Mouse (Mus musculus) embryonic facial prominence, embryonic 13.5 days (tissue): ENCODE results near the gene Gpr157. TPM values are rescaled to one million over a fixed set of nuclear protein-coding genes. Genes with fewer than 3 reads are reported as not detected.
"Not testable (repeated sequence)": the region's sequence is repeated elsewhere in the genome, so short reads cannot be mapped to it uniquely, and the experiment has no call there.

ENCODE experiments used
- ATAC-seq: fragments of 200-750 bp; cut with Nextera tagmentation; 2 replicates; pipeline ENCODE4 v1.8.0; 2017; ENCODE audit warnings: low read depth; ENCODE audit not compliant: insufficient number of reproducible peaks, insufficient read depth, low FRiP score, low TSS enrichment
- H3K27ac ChIP-seq: fragments of 300-500 bp; sonication (generic); 2 replicates; pipeline ENCODE4 v1.5.1; 2015; ENCODE audit warnings: moderate library complexity, mild to moderate bottlenecking, inconsistent platforms
- H3K27me3 ChIP-seq: fragments of 300-500 bp; sonication (generic); 2 replicates; pipeline ENCODE4 v1.6.1; 2015; ENCODE audit warnings: mild to moderate bottlenecking, inconsistent platforms
- H3K36me3 ChIP-seq: fragments of 300-500 bp; sonication (generic); 2 replicates; pipeline ENCODE4 v1.6.1; 2015; ENCODE audit warnings: mild to moderate bottlenecking, inconsistent platforms
- H3K4me1 ChIP-seq: fragments of 300-500 bp; sonication (generic); 2 replicates; pipeline ENCODE4 v1.6.1; 2015; ENCODE audit warnings: inconsistent platforms
- H3K4me2 ChIP-seq: fragments of 300-500 bp; sonication (generic); 2 replicates; pipeline ENCODE4 v1.6.1; 2015; ENCODE audit warnings: moderate library complexity, mild to moderate bottlenecking, inconsistent platforms
- H3K4me3 ChIP-seq: fragments of 300-500 bp; sonication (generic); 2 replicates; pipeline ENCODE4 v1.5.1; 2015; ENCODE audit warnings: mild to moderate bottlenecking, inconsistent platforms
- H3K9ac ChIP-seq: fragments of 300-500 bp; sonication (generic); 2 replicates; pipeline ENCODE4 v1.6.1; 2015; ENCODE audit warnings: mild to moderate bottlenecking, inconsistent platforms
- H3K9me3 ChIP-seq: fragments of 300-500 bp; sonication (generic); 2 replicates; pipeline ENCODE4 v1.6.1; 2016; ENCODE audit warnings: inconsistent platforms
- WGBS: fragments of 180-500 bp; shearing (Covaris S2); methylation state at CpG from one replicate; pipeline ENCODE4 v1.1.7; 2015; ENCODE audit warnings: mixed read lengths; 5-methylcytosine and 5-hydroxymethylcytosine counted together
- polyA plus RNA-seq: library from polyadenylated mRNA; unstranded; fragments of >200 nt; fragmentation: Nextera tagmentation; extraction: Ambion mirVana; gene quantifications from 2 replicates; pipeline ENCODE4 v1.2.1, GENCODE M21; 2015

Gene Gpr157
- polyA plus RNA-seq, result 1.3 and 1.5 TPM in 2 replicates

DNA sequence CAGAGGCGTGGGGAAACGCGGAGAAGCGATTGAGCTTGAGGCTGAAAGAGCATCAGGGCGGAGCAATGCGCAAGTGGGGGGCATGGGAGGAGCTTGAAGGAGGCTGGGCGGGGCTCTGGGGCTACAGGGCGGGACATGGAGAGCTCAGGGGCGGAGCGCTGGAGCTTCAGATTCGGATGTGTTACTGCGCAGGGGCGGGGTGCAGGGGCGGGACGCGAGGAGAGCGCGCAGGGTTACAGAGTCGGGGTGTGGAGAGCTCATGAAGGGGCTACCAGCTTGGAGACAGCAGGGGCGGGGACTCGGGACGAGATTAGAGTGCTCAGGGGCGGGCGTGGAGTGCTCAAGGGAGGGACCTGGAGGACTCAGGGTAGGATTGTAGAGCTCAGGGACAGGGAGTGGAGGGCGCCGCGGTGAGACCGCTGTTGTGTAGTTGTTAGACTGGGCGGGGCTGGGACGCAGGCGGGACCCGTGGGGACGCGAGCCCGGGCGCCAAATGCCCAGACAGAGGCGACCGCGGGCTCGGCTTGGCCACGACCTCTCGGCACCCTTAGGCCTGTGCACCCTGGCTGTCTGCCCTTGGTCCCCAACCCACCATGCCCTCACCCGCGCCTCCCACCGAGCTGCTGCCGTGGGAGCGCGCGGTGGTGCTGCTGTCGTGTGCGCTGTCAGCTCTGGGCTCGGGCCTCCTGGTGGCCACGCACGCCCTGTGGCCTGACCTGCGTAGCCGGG is at the start of gene Gpr157:
Gene Gpr157, plus strand, starts transcription at position 205 of the 729 bp plus-strand sequence.
- Histone ChIP-seq H3K4me2 (peak within 1 kb of the TSS; percentile 98), H3K9ac (peak within 1 kb of the TSS; percentile 78), H3K4me3 (peak within 1 kb of the TSS; percentile 61), H3K9me3 (no peaks in the 10 kb centered on the region), H3K27ac (peak within 1 kb of the TSS; percentile 81), H3K4me1 (peaks cover 8% of the 10 kb centered on the region), H3K27me3 (peaks cover 21% of the 10 kb centered on the region), H3K36me3 (no peaks in the 10 kb centered on the region)
- WGBS, result under 1% methylated on average over 54 of the region's 56 CpGs
- ATAC-seq, result peak; percentile 93

DNA sequence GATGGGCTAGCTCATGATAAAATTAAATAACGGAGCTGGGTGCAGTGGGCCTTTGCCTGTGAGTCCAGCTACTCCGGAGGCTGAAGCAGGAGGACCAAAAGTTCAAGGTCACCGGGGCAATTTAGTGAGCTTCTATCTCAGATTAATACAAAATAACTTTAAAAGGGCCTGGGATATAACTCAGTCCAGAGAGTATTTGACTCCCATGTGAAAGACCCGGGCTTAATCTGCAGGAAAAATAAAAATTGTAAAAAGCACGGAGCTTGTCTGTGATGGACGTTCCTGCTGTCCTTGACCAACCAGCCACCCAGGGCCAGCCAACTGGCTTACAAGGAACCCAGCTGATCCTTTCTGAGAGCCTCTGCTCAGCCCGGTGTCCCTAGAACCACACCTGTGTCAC is 48.6 kb upstream of the Gpr157 start:
- Histone ChIP-seq H3K9ac (no peak overlapping the region), H3K9me3 (no peaks in the 10 kb centered on the region), H3K4me3 (no peak overlapping the region), H3K4me2 (no peak overlapping the region), H3K27me3 (peaks cover 22% of the 10 kb centered on the region), H3K36me3 (no peaks in the 10 kb centered on the region), H3K4me1 (peaks cover 11% of the 10 kb centered on the region), H3K27ac (no peak overlapping the region)
- 85% methylated on average over 7 of the region's 7 CpGs for WGBS
- ATAC-seq, result no peak

DNA sequence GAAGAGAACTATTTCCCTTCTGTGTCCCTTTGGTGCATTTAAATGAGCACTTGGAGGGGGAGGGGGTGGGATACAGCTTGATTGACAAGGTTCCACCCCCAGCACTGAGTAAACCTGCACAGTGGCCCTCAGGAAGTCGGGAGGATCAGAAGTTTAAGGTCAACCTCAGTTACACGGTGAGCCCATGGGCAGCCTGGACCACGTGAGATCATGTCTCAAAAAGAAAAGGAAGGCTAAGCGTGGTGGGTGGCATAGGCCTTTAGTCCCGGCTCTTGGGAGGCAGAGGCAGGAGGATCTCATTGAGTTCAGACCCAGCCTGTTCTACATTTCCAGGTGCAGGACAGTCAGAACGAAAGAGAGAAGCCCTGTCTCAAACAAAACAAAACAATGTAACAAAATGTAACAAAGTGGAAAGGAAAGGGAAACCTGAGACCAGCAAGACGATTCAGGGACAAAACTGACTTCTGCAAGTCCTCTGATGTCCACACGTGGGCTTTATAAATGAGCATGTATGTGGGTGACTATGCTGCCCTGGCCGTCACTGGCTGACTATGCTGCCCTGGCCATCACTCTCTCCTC is 47.1 kb upstream of the Gpr157 start:
- peaks cover 7% of the 10 kb centered on the region for H3K4me1 ChIP-seq
- H3K36me3 ChIP-seq, result no peaks in the 10 kb centered on the region
- H3K27me3 ChIP-seq, result peaks cover 7% of the 10 kb centered on the region
- no peak overlapping the region for H3K4me2 ChIP-seq
- no peaks in the 10 kb centered on the region for H3K9me3 ChIP-seq
- H3K9ac ChIP-seq, result no peak overlapping the region
- WGBS, result 76% methylated on average over 9 of the region's 9 CpGs
- ATAC-seq, result no peak
- no peak overlapping the region for H3K4me3 ChIP-seq
- H3K27ac ChIP-seq, result no peak overlapping the region

DNA sequence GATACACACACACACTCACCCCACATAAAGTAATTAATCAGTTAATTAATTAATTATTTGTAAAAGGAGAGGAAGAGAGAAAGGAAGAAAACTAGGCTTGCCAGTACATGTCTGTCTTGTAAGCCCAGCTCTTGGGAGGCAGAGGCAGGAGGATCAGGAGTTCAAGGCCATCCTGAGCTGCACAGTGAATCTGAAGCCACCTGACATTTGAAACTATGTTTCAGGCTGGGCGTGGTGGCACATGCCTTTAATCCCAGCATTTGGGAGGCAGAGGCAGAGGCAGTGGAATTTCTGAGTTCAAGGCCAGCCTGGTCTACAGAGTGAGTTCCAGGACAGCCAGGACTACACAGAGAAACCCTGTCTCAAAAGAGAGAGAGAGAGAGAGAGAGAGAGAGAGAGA is 46.3 kb upstream of the Gpr157 start:
- not testable (repeated sequence) for H3K36me3 ChIP-seq, H3K9me3 ChIP-seq, H3K9ac ChIP-seq, H3K27me3 ChIP-seq, H3K4me2 ChIP-seq, H3K4me1 ChIP-seq, H3K4me3 ChIP-seq, H3K27ac ChIP-seq, ATAC-seq
- WGBS, result 59% methylated on average over 1 of the region's 1 CpGs

DNA sequence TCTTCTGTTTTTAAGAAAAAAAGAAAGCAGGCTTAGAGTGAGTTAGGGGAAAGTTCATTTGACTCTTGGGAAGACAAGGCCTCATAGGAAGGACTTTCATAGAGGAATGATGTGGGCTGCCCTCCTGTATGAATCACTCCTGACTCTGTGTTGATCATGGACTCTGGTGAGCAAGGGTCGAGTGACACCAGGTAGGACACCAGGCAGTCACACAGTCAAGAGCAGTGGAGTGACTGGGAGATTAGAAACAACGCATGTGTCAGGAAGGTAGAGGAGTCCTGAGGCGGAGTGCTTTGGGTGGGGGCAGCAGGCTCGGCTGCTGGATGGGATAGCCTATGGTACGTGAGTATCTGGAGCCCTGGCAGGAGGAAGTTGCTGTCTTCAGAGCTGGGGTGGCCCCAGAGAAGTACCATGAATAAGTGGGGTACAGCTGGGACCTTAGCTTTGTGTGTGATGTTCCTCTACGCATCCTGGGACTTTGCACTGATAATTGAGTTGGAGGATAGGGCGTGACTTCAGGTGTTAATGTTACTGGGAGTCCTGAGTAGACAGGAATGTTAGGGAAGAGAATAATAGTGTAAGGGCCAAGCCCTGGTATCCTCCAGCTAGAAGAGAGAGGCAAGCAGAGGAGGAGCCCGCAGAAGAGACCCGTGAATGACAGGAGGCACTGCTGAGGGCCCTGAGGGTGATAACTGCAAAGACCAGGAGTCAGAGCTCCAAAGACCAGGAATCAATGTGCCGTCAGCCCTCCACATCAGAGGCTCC is 45.6 kb upstream of the Gpr157 start:
- Histone ChIP-seq H3K4me2 (no peak overlapping the region), H3K27me3 (no peaks in the 10 kb centered on the region; the same call in 1 of the 2 replicates), H3K9me3 (no peaks in the 10 kb centered on the region), H3K9ac (no peak overlapping the region), H3K36me3 (no peaks in the 10 kb centered on the region), H3K4me3 (no peak overlapping the region), H3K4me1 (0 out of 2 replicates have a peak, but pooled peaks cover 3% of the 10 kb centered on the region), H3K27ac (no peak overlapping the region)
- no peak for ATAC-seq
- 74% methylated on average over 10 of the region's 10 CpGs for WGBS

DNA sequence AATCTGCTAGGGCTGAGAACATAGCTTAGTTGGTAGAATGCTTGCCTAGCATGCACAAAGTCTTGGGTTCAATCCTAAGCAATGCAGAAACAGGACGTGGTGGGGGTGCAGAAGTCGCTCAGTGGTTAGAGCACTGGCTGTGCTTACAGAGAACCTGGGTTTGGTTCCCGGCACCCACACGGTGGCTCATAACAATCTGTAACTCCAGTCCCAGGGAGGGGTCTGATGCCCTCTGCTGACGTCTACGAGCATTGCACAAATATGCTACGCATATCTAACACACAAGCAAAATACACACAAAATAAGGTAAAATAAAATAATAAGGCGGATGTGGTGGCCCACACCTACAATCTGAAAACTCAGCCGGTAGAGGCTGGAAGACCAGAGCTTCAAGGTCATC is 43.6 kb upstream of the Gpr157 start:
- no peak overlapping the region for H3K4me2 ChIP-seq

DNA sequence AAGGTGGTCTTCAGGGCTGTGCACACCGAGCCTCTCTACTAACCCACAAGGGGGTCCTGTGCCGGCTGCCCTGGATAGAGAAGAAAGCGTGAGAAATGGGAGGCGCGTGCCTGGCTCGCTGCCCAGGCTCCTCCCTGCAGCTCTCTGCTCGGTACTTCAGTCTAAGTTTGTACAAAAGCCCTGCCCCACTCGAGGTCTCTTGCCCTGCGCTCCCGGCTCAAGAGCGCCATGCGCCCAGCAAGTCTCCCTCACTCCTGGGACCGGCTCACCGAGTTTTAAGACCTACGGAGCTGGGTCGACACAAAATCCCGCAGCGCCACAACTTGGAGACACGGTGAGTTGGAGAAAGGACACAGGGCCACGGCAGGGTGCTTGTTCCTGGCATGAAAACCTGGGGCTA is 39.1 kb upstream of the Gpr157 start:
- under 1% methylated on average over 20 of the region's 20 CpGs for WGBS
- Histone ChIP-seq H3K4me2 (peak overlapping the region; percentile 95), H3K9ac (peak overlapping the region; percentile 71), H3K27ac (0 out of 2 replicates have a peak overlapping the region, but pooled peaks have one; percentile 44), H3K4me3 (peak overlapping the region; percentile 56), H3K27me3 (peaks cover 43% of the 10 kb centered on the region), H3K36me3 (no peaks in the 10 kb centered on the region), H3K4me1 (peaks cover 23% of the 10 kb centered on the region), H3K9me3 (no peaks in the 10 kb centered on the region)
- ATAC-seq, result peak; percentile 21; the same call in 1 of the 2 replicates

More for the DNA sequence above, 43.6 kb upstream of the Gpr157 start:
- no peak for ATAC-seq
- no peak overlapping the region for H3K27ac ChIP-seq
- no peak overlapping the region for H3K9ac ChIP-seq
- H3K36me3 ChIP-seq, result no peaks in the 10 kb centered on the region
- H3K4me3 ChIP-seq, result no peak overlapping the region
- H3K4me1 ChIP-seq, result peaks cover 17% of the 10 kb centered on the region
- no peaks in the 10 kb centered on the region for H3K9me3 ChIP-seq
- H3K27me3 ChIP-seq, result peaks cover 14% of the 10 kb centered on the region
- WGBS, result 94% methylated on average over 9 of the region's 9 CpGs

DNA sequence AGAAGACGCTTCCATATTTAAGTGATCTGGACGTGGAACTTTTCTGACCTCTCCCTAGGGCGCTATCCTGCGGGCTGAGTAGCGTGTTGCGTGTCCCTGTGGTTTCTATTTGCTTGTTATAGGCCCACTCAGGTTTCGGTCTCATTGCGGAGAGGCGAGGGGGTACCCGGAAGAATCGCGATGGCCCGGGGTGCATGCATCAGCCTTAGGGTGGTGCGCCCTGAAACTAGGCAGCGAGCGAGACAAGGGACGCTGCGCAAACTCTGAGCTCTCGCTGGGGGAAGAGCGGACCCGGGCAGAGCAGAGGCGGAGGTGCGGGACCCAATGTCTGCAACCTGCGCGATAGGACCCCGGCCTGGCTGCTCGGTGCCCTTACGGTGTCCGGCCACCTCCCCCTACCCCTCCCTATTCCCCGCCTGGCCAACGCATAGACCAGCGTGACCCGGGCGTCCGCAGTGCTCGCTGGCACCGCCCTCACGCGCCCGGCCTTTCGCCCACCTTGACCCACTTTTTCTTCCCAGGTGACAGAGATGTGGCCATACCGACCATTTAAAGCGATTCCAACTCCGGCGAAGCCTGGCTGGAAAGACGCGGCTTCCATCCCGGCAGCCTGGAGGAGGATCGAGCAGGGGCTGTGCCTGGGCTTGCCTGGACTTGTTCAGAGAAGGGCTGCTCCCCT is 38.5 kb upstream of the Gpr157 start:
- Histone ChIP-seq H3K4me3 (peak overlapping the region; percentile 56), H3K9ac (peak overlapping the region; percentile 71), H3K4me2 (peak overlapping the region; percentile 95), H3K4me1 (peaks cover 23% of the 10 kb centered on the region), H3K36me3 (no peaks in the 10 kb centered on the region), H3K9me3 (no peaks in the 10 kb centered on the region), H3K27me3 (peaks cover 43% of the 10 kb centered on the region), H3K27ac (peak overlapping the region; percentile 44; the same call in 1 of the 2 replicates)
- WGBS, result 1% methylated on average over 49 of the region's 49 CpGs
- ATAC-seq, result no peak; the same call in 1 of the 2 replicates

DNA sequence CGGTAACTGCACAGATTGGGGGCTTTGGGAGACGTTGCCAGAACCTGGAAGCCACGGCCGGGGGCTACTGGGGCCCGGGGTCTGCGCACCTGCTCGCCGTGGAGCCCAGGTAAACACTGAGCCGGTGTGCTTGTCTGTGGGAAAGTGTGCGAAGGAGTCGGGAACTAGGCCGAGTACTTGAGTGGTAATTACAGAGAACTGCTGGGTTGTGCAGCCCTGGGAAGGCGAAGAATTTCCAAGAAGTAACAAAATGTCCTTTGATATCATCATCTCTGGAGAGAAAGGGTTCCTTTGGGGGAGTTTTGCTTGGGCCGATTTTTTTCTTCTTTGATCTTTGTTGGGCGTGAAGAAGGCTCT is 38.0 kb upstream of the Gpr157 start:
- Histone ChIP-seq H3K4me2 (peak overlapping the region; percentile 95), H3K4me3 (peak overlapping the region; percentile 56), H3K27ac (peak overlapping the region; percentile 44; the same call in 1 of the 2 replicates), H3K9ac (peak overlapping the region; percentile 71), H3K4me1 (peaks cover 23% of the 10 kb centered on the region), H3K27me3 (peaks cover 43% of the 10 kb centered on the region), H3K36me3 (no peaks in the 10 kb centered on the region), H3K9me3 (no peaks in the 10 kb centered on the region)
- no peak for ATAC-seq
- WGBS, result 12% methylated on average over 15 of the region's 15 CpGs

DNA sequence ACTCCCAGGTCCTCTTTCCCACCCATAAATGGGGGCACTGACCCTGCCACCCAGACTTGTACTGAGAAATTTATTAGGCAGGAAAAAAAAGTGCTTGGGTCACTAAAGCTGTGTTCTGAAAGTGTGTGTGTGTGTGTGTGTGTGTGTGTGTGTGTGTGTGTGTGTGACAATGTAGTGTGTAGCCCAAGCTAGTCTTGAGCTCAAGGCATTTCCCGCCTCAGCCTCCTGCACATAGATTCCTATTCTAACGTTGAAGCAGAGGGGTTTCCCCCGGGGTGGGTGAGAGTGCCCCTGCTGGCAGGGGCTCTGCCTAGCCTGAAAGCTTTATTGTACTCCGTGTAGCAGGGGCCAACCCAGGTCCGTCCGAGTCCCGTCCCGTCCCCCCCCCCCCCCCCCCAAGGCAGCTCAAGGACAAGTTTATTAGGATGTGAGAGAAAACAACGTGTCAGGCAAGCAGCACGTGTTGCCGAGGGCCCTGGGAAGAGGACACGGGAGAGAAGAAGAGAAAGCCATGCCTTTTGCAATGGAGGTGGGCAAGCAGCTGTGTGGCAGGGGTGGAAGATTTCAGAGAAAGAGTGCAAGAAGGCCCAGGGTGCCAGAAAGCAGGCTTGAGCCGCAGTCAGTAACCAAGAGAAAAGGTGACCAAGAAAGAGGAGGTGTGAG is 37.5 kb upstream of the Gpr157 start:
- no peaks in the 10 kb centered on the region for H3K36me3 ChIP-seq
- no peak overlapping the region for H3K27ac ChIP-seq
- peaks cover 23% of the 10 kb centered on the region for H3K4me1 ChIP-seq
- ATAC-seq, result no peak
- H3K9ac ChIP-seq, result no peak overlapping the region
- peak overlapping the region; percentile 56 for H3K4me3 ChIP-seq
- 21% methylated on average over 13 of the region's 13 CpGs for WGBS
- no peaks in the 10 kb centered on the region for H3K9me3 ChIP-seq
- peaks cover 43% of the 10 kb centered on the region for H3K27me3 ChIP-seq
- peak overlapping the region; percentile 95 for H3K4me2 ChIP-seq

DNA sequence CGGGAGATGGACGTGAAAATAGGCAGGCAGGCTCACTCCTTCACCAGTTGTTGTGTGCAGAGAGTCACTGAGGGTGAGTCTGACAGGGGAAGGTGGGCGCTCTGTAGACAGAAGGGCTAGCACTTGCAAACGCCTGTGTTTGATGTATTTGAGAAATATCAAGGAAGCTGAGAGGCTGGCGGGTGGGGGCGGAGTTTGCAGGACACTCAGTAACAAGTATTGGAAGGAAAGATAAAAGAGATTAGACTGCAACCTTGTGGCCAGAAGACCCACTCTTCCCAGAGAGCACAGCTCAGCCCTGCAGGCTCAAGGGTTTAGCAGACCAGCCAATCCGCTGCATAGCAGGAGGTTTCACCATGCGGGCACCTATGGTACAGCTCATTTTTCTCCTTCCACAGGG is 35.7 kb upstream of the Gpr157 start:
- Histone ChIP-seq H3K27ac (no peak overlapping the region), H3K9me3 (no peaks in the 10 kb centered on the region), H3K4me2 (no peak overlapping the region), H3K36me3 (no peaks in the 10 kb centered on the region), H3K4me3 (no peak overlapping the region), H3K9ac (no peak overlapping the region), H3K27me3 (peaks cover 43% of the 10 kb centered on the region), H3K4me1 (peaks cover 20% of the 10 kb centered on the region)
- no peak for ATAC-seq
- 75% methylated on average over 8 of the region's 8 CpGs for WGBS
